Mouse (Mus musculus): ENCODE results near the gene Crtc1.

GRCm38 (mm10) chr8:70486191-70486681 lies 46.9 kb upstream of the Crtc1 start:
- TF ChIP-seq ZC3H11A (IDR thresholded peaks at IDR 0.05; ENCODE audit: borderline replicate concordance, low read depth, low read length) (no peak), ZNF384 (IDR thresholded peaks at IDR 0.05; ENCODE audit: low read depth, low read length) (no peak), MAFK (IDR thresholded peaks at IDR 0.05; ENCODE audit: insufficient read depth, low read depth, low read length) (no peak), HCFC1 (IDR thresholded peaks at IDR 0.05; ENCODE audit: borderline replicate concordance, insufficient read depth, low read length) (no peak)
